Mouse (Mus musculus): ENCODE results near the gene Hcfc1r1.

Gene Hcfc1r1

DNA sequence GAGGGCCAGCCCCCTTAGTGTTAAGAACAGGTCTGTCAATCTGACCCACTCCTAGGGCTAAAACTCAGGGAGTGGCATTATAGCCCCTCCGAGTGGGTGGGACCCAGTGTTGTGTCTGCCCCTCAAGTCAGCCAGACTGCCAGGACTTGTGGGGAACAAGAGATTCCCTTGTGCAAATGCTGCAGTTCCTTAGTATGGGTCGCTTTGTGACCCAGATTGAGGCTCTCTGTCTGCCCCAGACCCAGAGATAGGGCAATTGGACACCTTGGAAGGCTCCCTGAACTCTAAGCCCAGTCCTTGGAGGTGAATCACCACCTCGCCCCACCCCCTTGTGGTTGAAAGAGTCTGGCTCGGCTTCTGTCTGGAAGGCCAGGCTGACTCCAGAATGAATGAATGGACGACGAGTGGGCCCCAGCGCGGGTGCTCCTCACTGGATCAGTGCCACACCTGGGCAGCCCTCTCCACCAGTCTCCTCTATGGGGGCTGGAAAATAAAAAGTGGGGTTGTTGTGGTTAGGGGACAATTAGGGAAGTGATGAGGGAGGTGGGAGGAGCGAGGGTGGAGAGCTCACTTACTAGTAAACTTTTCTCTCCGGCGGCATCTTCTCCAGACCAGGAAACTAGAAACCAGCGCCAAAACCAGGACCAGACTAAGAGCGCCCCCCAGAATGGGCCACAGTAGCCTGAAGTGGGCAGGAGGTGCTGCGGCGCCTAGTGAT is 2.3 kb downstream of the Hcfc1r1 start:
- peak; percentile 49 for DNase-seq

DNA sequence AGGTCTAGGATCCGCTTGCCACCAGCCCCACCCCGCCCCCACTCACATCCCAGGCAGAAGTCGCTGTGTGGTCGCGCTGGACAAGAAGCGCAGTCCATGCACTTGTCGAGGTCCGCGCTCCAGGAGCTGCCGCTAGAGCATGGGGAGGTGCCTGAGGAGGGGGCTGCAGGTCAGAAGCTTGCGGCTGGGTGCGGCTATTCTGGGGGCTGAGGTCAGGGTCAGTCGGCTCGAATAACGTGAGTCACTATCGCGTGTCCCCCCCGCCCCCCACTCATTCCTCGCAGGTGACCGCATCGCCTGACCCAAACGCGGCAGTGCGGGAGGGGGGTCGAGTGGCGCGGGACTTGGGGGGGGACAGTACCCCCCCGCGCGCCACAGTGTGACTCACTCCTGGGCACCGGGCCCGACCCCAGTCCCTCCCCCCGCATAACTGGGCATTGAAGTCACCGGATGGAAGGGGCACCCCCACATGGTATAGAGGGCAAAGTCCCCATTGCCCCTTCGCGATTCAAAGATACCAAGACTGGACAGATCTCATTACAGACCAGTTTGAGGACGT is 3.2 kb downstream of the Hcfc1r1 start:
- DNase-seq = no peak

DNA sequence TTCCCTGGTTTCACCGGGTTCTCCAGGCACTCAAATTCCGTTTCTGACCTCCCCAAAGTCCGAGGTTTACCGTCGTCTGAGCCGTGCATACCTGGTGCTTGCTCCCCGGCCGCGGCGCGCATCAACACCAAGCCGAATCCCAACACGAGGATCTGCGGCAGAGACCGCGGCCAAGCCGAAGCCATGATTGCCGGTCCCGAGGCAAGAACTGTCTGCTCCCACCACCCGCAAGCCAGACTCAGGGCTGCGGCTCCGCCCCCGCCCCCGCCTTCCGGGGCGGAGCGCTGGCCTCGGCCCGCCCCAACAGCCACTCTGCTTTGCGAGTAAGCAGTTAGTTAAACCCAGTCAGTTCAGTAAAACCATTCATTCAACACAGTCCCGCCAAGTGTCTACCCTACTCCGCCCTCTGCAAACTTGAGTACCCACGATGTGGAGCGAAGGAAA is 3.9 kb downstream of the Hcfc1r1 start, which contains the start of gene Tnfrsf12a:
TSS of gene Tnfrsf12a (minus strand) at position 233 of the 444 bp plus-strand sequence.
- peak; percentile 87 for DNase-seq

DNA sequence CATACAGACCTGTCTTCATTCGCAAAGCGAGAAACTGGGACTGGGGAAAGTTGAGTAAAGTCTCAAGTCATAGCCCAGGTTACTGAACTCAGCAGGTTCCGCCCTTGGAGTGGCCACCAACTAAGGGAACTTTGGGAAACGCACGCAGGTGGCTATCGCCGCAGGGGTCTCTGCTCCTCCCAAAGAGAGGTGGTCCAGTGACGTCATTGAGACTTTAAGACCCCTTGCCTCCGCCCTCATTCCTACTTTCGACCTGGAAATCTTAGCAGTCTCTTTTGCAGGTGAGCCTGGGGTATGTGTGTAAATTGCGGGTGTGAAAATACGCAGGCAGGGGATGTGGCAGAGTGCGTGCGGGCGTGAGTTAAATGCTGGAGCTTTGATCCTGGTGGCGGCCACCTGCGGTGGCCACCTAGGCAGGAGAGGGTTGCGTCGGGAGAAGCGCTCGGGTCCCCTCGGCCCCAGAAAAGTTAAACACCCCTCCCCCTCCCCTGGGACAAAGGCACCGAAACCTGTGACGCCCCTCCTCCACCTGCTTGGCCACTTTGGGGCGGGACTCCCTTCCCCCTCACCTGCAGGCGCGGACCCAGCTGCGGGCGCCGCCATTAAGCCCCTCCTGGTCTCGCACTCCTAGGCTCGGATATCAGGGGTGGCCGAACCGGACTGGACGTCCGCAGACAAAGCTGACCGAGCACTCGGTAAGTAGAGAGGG is 5.9 kb downstream of the Hcfc1r1 start, which contains the start of gene Cldn6:
TSS of gene Cldn6 (plus strand) at position 123 of the 709 bp plus-strand sequence.
- no peak for DNase-seq

DNA sequence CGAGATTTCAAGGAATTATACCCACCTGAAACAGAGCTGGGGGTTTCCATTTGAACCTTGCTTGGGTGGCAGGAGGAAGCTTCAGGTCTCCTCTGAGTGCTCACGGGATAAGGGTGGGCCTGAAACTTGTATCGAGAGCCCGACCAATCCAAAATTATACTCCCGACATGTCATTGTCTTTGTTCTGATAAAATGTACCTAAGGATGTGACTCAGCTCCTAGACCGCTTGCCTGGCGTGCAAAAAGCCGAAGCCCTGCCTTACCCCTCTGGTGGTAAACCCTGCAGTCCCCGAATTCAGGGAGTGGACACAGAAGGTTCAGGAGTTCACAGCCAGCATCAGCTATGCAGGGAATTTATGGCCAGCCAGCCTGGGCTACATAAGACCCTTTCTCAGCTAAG is 6.9 kb downstream of the Hcfc1r1 start:
- DNase-seq = no peak

DNA sequence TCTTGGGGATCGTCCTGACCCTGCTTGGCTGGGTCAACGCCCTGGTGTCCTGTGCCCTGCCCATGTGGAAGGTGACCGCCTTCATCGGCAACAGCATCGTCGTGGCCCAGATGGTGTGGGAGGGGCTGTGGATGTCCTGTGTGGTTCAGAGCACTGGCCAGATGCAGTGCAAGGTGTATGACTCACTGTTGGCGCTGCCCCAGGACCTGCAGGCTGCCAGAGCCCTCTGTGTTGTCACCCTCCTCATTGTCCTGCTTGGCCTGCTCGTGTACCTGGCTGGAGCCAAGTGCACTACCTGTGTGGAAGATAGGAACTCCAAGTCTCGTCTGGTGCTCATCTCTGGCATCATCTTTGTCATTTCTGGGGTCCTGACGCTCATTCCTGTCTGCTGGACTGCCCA is 7.7 kb downstream of the Hcfc1r1 start:
- peak; percentile 42 for DNase-seq

DNA sequence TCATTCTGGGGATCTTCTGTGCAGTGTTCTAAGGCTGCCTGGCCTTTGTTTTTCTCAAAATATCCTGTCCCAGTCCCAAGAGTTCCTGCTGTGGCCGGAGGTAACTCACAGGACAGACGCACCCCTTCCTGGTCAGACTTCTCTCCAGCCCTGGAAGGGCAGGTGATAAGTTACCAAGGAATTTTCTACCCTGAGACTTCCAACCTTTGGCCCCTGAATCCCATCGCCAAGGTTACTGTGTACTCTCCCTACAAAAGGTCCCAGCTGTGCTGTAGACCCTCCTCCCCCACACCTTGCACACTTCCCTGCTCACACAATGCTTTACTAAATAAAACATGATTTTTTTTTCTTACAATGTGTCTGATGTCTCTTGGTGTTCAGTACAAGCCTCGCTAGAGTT is 8.7 kb downstream of the Hcfc1r1 start:
- DNase-seq = peak; percentile 50

DNA sequence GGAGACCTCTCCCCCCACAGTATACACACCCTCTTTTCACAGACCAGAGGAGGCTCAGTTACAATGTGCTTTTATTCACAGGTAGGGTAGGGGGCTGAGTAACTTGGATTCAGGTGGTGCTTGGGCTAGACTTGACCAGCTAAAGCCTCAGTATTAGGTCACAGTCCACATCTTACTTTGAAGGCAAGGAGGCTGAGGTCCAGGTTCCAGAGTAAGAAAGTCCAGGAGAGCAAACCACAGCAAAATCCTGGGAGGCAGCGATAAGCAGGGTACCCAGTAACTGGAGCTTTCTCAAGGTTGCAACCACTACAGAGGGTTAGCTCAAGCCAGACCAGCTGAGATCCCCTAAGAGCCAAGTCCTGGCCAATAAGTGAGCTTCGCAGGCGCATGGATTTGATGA is 9.1 kb downstream of the Hcfc1r1 start:
- no peak for DNase-seq

DNA sequence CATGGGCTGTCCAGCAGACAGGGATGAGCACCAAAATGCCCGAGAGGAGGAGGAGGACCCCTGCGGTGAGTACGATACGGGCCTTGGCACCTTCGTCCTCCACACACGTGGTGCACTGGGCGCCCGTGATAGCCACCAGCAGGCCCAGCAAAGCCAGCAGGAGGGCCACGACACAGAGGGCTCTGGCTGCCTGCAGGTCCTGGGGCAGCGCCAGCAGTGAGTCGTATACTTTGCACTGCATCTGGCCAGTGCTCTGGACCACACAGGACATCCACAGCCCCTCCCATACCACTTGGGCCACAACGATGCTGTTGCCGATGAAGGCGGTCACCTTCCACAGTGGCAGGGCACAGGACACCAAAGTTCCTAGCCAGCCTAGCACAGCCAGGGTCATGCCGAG is 9.8 kb downstream of the Hcfc1r1 start:
- no peak for DNase-seq

DNA sequence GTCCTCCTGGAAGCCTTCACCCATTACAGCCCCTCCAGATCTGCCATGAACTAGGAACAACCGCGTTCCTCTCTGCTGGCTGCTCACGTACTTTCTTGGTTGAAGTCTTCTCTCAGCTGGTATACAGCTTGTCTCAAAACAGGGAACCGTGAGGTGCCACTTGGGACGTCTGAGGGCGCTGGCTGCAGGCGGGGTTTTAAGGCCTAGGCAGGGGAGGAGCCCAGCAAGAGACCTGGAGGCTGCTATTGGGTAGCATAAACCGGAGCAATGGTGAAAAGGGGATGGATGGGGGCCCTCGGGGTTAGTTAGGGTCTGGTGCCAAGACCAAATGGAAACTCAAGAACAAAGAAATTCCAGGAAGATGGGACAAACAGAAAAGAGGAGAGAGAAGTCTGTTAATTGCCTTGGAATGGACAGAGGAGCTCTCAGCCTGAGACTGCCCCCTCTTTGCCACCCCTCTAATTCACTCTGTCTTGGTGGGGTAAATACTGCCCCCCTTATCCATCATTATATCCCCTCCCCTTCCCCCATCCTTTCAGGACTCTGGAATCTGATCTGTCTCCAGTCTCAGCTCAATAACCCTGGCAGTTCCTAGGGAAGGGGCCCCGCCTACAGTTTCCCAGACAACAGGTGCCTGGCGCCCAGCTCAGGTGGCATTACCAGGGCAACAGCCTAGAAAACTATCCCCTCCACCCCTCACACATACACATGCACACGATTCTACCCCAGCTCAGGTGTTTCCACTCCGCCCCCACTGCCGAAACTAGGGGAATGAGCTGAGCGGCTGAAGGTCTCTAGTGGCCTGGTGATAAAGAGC is 10.7 kb downstream of the Hcfc1r1 start, which contains the start of gene Cldn9:
TSS of gene Cldn9 (minus strand) at position 171 of the 817 bp plus-strand sequence.
- DNase-seq = peak; percentile 44

DNA sequence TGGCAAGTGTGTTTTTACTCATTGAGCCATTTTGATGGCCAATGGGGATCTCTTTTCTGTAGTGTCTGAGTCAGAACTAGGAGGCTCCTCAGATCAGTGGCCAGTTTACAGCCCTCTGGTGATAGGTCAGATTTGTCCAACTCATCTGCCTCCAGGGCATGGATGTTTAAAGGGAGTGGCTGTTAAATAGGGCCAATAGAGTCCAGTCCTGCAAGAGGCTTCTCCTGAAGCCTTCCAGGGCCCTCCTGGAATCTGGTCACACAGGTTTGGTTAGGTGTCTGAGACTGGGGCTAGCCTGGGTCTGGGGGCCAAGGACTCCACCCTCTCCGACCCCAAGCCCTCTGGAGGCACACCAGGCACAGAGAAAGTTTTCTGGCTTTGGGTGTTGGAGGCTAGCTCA is 21.1 kb downstream of the Hcfc1r1 start:
- DNase-seq = no peak

DNA sequence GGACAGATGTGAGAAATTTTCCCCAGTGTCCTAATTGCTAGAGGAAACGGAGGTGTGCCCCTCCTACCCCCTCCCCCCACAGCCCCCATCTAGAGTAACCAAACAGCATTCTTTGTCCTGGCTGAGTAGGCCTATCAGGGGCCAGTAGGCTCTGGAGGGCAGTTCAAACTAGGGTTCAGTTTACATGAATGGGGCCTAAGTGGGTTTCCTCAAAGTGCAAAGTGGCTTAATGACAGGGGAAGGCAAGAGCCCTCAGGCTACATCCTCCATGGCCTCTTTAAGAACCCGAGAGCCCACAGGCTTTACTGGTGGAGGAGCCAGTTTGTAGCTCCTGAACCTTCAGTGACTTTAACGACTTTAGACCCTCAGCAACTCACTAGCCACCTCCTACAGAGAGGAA is 22.4 kb downstream of the Hcfc1r1 start:
- no peak for DNase-seq

DNA sequence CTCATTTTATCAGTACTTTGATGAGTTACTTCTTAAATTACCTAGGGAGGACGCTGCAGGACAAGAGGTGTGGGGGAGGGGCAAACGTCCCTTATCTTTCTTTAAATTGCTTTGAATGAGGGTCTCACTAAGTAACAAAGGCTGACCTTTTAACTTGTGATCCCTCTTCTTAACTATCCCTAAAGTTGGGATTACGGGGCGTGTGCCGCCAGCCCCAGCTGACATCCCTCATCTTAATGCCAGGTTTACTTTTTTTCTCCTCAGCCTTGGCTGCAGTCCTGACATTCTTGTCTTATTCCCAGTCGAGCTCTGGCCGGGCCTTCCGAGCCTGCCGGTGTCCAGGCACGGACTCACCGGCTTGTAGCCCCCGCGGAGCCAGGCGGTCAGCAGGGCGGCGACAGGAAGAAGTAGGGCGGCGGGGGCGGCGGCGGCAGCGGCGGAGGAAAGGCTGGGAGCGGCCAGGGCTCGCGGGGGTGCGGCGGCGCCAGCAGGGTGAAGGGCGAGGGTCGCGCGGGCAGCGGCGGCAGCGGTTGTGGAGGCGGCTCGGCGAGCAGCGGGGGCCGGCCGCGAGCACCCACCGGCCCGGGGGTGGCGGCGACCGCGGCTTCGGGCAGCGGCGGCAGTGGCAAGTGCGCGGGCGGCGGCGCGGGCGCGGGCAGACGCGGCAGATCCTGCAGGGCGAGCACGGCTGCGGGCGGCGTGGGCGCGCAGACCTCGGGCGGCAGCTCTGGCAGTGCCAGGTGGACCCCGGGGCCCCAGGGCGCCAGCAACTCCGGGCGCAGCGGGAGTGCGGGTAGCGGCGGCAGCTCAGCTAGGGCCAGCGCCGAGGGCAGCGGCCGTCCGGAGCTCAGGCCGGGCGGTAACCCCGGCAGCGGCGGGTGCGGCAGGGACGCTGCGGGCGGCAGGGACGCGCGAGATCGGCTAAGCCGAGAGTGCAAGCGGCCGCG is 26.0 kb downstream of the Hcfc1r1 start:
- DNase-seq = peak; percentile 27

DNA sequence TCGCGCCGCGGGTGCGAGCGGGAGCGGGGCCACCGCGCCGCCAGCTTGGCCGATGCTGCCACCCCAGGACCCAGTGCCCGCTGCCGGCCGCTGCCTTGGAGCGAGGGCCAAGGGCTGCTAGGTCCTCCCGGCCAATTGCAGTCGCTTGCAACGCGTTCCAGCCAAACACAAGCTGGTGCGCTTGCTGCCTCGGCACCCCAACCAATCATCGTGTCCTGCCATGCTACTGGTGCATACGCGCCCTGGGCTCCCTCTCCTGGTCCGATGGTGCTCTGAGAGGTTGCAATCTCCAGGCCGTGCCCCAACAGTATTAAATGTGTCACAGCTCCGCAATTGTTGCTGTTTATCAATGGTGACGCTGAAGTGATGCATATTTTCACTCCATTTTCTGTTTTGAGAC is 26.7 kb downstream of the Hcfc1r1 start:
- peak; percentile 94 for DNase-seq

DNA sequence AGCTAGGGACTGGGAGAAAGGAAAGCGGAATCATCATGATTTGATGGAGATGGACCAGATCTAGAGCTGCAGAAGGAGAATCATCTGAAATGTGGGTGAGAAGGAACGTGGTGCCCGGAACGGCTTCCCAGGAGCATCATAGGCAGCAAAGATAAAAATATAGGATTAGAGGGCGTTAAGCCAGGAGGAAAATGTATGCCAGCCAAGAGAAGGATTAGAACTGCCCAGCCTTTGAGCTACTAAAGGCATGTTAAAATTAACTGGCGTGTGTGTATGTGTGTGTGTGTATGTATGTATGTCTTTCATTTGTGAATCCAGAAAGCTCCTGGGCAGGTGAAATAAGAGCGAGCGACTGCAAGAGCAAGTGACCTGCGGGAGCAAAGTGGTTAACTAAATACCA is 29.9 kb downstream of the Hcfc1r1 start:
- no peak for DNase-seq

DNA sequence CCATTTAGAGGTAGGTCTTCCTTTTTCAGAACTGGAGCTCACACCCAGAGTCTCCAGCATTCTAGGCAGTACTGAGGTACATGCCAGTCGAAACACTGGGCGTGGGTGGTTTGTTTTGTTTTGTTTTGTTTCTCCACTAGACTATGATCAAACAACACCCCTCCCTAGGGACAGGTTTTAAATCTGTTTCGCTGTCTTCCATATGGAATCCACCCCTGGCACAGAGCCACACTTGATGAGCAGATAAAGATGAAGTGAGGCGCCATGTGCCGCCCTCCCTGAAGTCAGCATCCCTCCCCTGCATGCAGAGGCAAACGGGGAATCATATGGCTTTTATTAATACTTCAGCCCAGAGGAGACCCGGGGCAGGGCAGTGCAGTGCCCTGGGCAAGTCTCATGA is 31.3 kb downstream of the Hcfc1r1 start:
- DNase-seq = no peak

DNA sequence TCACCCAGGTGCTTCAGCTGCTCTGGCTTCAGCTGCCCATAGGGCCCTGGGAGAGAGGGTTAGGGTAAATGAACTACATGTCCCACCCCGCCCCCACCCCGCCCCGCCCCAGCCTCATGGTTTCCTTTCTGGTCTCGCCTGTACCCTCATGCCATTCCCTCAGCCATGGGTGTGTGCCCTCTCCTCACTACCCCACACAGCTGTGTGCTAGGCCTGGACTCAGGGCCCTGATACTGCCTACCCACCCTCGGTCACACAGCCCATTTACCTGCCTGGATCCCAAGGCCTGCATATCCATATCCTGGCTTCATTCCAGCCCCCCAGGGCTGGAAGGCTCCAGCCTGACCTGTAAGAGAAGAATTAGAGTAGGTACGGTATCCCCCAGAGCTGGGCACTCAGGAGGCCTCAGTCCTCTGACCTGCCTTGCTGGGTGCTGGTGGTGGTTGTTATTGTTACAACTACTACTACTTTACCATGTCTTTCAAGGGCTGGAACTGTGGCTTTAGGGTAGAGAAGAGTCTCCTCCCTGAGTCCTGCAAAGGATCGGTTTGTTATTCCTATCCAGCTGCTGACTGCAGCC is 32.2 kb downstream of the Hcfc1r1 start:
- DNase-seq = no peak

DNA sequence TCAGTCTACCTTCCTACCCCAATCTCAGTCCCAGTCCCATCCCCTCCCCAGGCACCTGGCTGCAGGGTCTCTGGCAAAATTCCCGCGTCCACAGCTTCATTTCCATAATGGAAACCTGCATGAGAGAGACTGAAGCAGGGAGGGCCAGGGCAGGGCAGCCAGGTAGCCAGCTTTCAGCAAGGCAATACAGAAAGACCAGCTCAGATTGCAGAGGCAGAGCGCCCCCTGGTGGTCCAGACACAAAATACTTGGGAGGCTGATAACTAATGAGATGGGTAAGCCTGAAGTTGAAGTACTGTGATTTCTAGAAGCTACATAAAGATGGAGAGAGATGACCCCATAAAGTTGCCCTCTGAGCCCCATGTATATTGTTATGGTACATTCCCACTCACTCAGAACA is 32.8 kb downstream of the Hcfc1r1 start:
- peak; percentile 62 for DNase-seq

DNA sequence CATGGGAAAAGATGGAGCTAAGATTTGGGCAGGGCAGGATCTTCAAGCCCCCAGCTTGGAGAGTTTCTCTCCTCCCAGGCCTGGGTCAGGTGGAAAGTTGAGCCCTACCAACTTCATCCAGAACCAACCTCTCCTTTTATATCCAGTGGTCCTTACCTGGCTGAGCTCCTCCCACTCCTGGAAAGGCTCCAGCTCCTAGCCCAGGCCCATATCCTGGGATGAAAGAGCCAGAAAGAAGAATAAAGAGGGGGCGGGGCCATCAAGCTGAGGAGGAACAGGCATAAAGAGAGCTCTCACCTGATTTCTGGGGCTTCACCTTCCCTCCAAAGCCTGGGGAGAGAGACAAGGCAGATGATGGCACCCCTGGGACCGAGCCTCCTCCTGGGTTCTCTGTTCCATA is 43.6 kb downstream of the Hcfc1r1 start:
- DNase-seq = no peak

DNA sequence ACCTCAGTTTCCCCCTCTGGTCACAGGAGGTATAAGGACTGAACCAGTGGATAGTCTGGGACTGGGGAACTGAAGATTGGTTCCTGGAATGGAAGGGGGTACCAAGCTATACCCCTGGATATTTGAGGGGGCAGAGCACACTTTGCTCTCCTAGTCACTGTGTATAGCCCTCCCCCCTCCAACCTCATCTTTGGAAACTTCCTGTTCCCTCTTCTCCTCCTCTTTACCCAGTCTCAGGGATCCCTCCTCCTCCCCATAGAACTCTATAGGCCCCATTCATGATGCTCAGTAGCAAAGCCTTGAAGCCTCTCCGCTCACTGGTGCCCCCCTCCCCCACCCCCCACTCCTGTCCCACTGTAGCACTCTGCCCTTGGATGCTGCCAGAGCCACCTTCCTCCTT is 46.1 kb downstream of the Hcfc1r1 start:
- DNase-seq = no peak

DNA sequence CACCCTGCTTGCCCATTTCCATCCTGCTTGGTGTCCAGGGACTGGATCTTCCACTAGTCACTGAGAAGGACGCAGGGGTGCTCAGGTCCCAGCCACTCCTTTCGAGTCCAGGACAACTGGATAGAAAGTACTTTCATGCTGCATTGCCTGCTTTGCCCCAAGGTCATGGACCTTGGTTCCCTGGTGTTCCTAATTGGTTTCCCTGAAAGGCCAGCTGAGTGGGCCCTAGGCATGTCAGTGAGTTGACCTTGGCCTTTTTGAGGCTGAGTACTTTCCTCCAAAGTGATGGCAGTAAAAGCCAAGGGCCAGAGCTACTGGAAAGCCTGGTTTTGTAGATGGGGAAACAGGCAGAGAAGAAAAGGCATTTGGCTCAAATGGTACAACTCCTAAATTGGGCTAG is 48.5 kb downstream of the Hcfc1r1 start:
- no peak for DNase-seq
